Mouse (Mus musculus): ENCODE data around the gene Prune1. TPM values are rescaled to one million over a fixed set of nuclear protein-coding genes. Genes with fewer than 3 reads are reported as not detected.
A peak's percentile ranks its signal among the peaks of the same experiment; 100 is the strongest.

The Prune1 gene
- polyA plus RNA-seq, 1 experiment from 2014 or later: 23.5 TPM

- Histone ChIP-seq H3K27me3 (ENCODE audit: insufficient read depth, low read length) (no peaks in the 10 kb centered on the region), H3K4me2 (peak overlapping the region; percentile 75), H3K27ac (ENCODE audit: low read depth) (no peak overlapping the region), H3K36me3 (ENCODE audit: insufficient read depth) (peaks cover 16% of the 10 kb centered on the region; the same call in 1 of the 2 replicates), H3K4me1 (ENCODE audit: insufficient read depth) (peaks cover 5% of the 10 kb centered on the region; the same call in 1 of the 2 replicates), H3K4me3 (ENCODE audit: low read depth, low read length) (0 out of 2 replicates have a peak overlapping the region, but pooled peaks have one; percentile 59), H3K9me3 (ENCODE audit: low read depth, low read length) (no peaks in the 10 kb centered on the region), H3K9ac (no peak overlapping the region)
- ATAC-seq (ENCODE audit: insufficient read depth) (no peak), DNase-seq (no peak)
- 85% methylated on average over 12 of the region's 12 CpGs for WGBS
- no peak for TF ChIP-seq CTCF (IDR thresholded peaks at IDR 0.05; ENCODE audit: low read depth)
These were observed 2.8 kb upstream of the Prune1 start for GRCm38 (mm10) chr3:95284501-95285281.

GRCm38 (mm10) chr3:95284062-95284461, 2.2 kb upstream of the Prune1 start:
- DNase-seq (no peak), ATAC-seq (ENCODE audit: insufficient read depth) (no peak)
- Histone ChIP-seq H3K4me1 (ENCODE audit: insufficient read depth) (peaks cover 5% of the 10 kb centered on the region; the same call in 1 of the 2 replicates), H3K27ac (ENCODE audit: low read depth) (no peak overlapping the region), H3K9ac (peak overlapping the region; percentile 83; the same call in 1 of the 2 replicates), H3K36me3 (ENCODE audit: insufficient read depth) (peaks cover 15% of the 10 kb centered on the region; the same call in 1 of the 2 replicates), H3K4me3 (ENCODE audit: low read depth, low read length) (peak overlapping the region; percentile 59), H3K27me3 (ENCODE audit: insufficient read depth, low read length) (no peaks in the 10 kb centered on the region), H3K9me3 (ENCODE audit: low read depth, low read length) (no peaks in the 10 kb centered on the region), H3K4me2 (peak overlapping the region; percentile 75)
- 10% methylated on average over 1 of the region's 1 CpGs for WGBS
- no peak for TF ChIP-seq CTCF (IDR thresholded peaks at IDR 0.05; ENCODE audit: low read depth)

- Histone ChIP-seq H3K4me3 (ENCODE audit: low read depth, low read length) (peak overlapping the region; percentile 59), H3K36me3 (ENCODE audit: insufficient read depth) (peaks cover 13% of the 10 kb centered on the region; the same call in 1 of the 2 replicates), H3K4me2 (peak overlapping the region; percentile 75), H3K9ac (peak overlapping the region; percentile 83), H3K4me1 (ENCODE audit: insufficient read depth) (peaks cover 5% of the 10 kb centered on the region; the same call in 1 of the 2 replicates), H3K9me3 (ENCODE audit: low read depth, low read length) (no peaks in the 10 kb centered on the region), H3K27me3 (ENCODE audit: insufficient read depth, low read length) (no peaks in the 10 kb centered on the region), H3K27ac (ENCODE audit: low read depth) (peak overlapping the region; percentile 98)
- ATAC-seq (ENCODE audit: insufficient read depth): no peak
- TF ChIP-seq CTCF (IDR thresholded peaks at IDR 0.05; ENCODE audit: low read depth): no peak
- DNase-seq: no peak
- WGBS: under 1% methylated on average over 7 of the region's 7 CpGs
These were observed 1.7 kb upstream of the Prune1 start for GRCm38 (mm10) chr3:95283589-95283941.

- Histone ChIP-seq H3K9ac (peak overlapping the region; percentile 83), H3K4me1 (ENCODE audit: insufficient read depth) (peaks cover 5% of the 10 kb centered on the region; the same call in 1 of the 2 replicates), H3K27me3 (ENCODE audit: insufficient read depth, low read length) (no peaks in the 10 kb centered on the region), H3K4me3 (ENCODE audit: low read depth, low read length) (peak overlapping the region; percentile 59), H3K27ac (ENCODE audit: low read depth) (peak overlapping the region; percentile 98), H3K36me3 (ENCODE audit: insufficient read depth) (peaks cover 7% of the 10 kb centered on the region; the same call in 1 of the 2 replicates), H3K9me3 (ENCODE audit: low read depth, low read length) (no peaks in the 10 kb centered on the region), H3K4me2 (peak overlapping the region; percentile 75)
- ATAC-seq (ENCODE audit: insufficient read depth) (peak; percentile 67), DNase-seq (peak; percentile 88)
- under 1% methylated on average over 51 of the region's 51 CpGs for WGBS
- TF ChIP-seq CTCF (IDR thresholded peaks at IDR 0.05; ENCODE audit: low read depth): peak; percentile 47
These were observed 1.2 kb upstream of the Prune1 start for GRCm38 (mm10) chr3:95282865-95283588.

GRCm38 (mm10) chr3:95282381-95282864, 547 bp upstream of the Prune1 start:
- Histone ChIP-seq H3K4me3 (ENCODE audit: low read depth, low read length) (peak overlapping the region; percentile 59), H3K9ac (peak overlapping the region; percentile 83), H3K27ac (ENCODE audit: low read depth) (peak overlapping the region; percentile 98), H3K9me3 (ENCODE audit: low read depth, low read length) (no peaks in the 10 kb centered on the region), H3K4me2 (peak overlapping the region; percentile 75), H3K4me1 (ENCODE audit: insufficient read depth) (peaks cover 5% of the 10 kb centered on the region; the same call in 1 of the 2 replicates), H3K36me3 (ENCODE audit: insufficient read depth) (peaks cover 3% of the 10 kb centered on the region; the same call in 1 of the 2 replicates), H3K27me3 (ENCODE audit: insufficient read depth, low read length) (no peaks in the 10 kb centered on the region)
- TF ChIP-seq CTCF (IDR thresholded peaks at IDR 0.05; ENCODE audit: low read depth): no peak
- ATAC-seq (ENCODE audit: insufficient read depth): no peak
- DNase-seq: peak; percentile 58
- under 1% methylated on average over 11 of the region's 11 CpGs for WGBS

- no peak for ATAC-seq (ENCODE audit: insufficient read depth)
- WGBS: 9% methylated on average over 8 of the region's 8 CpGs
- H3K9me3 ChIP-seq (ENCODE audit: low read depth, low read length): no peaks in the 10 kb centered on the region
These were observed 1.1 kb downstream of the Prune1 start for GRCm38 (mm10) chr3:95280747-95281146.

More at GRCm38 (mm10) chr3:95280747-95281146, 1.1 kb downstream of the Prune1 start:
- H3K27me3 ChIP-seq (ENCODE audit: insufficient read depth, low read length): no peaks in the 10 kb centered on the region
- peak; percentile 70 for DNase-seq
- no peak for TF ChIP-seq CTCF (IDR thresholded peaks at IDR 0.05; ENCODE audit: low read depth)
- peak overlapping the region; percentile 75 for H3K4me2 ChIP-seq
- peak overlapping the region; percentile 98 for H3K27ac ChIP-seq (ENCODE audit: low read depth)
- H3K9ac ChIP-seq: peak overlapping the region; percentile 69
- peak overlapping the region; percentile 59 for H3K4me3 ChIP-seq (ENCODE audit: low read depth, low read length)
- 0 out of 2 replicates have a peak, but pooled peaks cover 6% of the 10 kb centered on the region for H3K36me3 ChIP-seq (ENCODE audit: insufficient read depth)
- peaks cover 5% of the 10 kb centered on the region; the same call in 1 of the 2 replicates for H3K4me1 ChIP-seq (ENCODE audit: insufficient read depth)
